Mouse (Mus musculus): ENCODE measurements around the gene Kdm1b. TPM values are rescaled to one million over a fixed set of nuclear protein-coding genes. Genes with fewer than 3 reads are reported as not detected.

Kdm1b gene
- total and polyA plus RNA-seq, 3 experiments: 9.6 to 12.6 TPM; not detected in 1

DNA sequence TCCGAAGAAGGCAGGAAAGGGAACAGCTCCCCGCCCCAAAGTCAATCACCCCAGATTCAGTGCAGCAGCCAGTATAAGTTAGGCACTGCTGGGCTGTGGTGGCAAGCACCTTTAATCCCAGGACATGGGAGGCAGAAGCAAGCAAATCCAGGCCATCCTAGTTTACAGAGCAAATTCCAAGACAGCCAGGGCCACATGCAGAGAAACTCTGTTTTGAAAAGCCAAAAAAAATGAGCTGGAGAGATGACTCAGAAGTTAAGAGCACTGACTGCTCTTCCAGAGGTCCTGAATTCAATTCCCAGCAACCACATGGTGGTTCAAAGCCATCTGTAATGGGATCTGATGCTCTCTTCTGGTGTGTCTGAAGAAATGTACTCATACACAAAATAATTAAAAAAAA lies 50.5 kb downstream of the Kdm1b start:
- Histone ChIP-seq H3K4me3 (ENCODE audit: control insufficient read depth in 1 of 2, insufficient read depth in 1 of 2, low read depth in 2 of 2, low read length in 2 of 2) (no peak overlapping the region), H3K79me2 (ENCODE audit: control insufficient read depth, insufficient read depth, low read length, poor library complexity) (peaks cover 1% of the 10 kb centered on the region; the same call in 1 of the 2 replicates), H3K9me3 (replicated peaks; ENCODE audit: insufficient read depth, low read length) (no peaks in the 10 kb centered on the region), H3K27ac (ENCODE audit: control insufficient read depth, low read depth, low read length) (no peak overlapping the region), H3K27me3 (ENCODE audit: control insufficient read depth in 1 of 2, insufficient read depth in 2 of 2, low read length in 2 of 2) (no peaks in the 10 kb centered on the region), H3K4me1 (ENCODE audit: control insufficient read depth in 1 of 2, insufficient read depth in 2 of 2, low read length in 2 of 2) (no peaks in the 10 kb centered on the region), H3K9ac (ENCODE audit: control insufficient read depth, low read depth, low read length, poor library complexity, severe bottlenecking) (no peak overlapping the region), H3K36me3 (ENCODE audit: control insufficient read depth in 1 of 2, insufficient read depth in 2 of 2, low read length in 2 of 2) (peaks cover 10 to 51% of the 10 kb centered on the region in 2 experiments)
- no peak for DNase-seq (ENCODE audit: low read depth, low spot score)
- TF ChIP-seq RCOR1 (IDR thresholded peaks at IDR 0.05; ENCODE audit: low read depth, low read length): no peak

GRCm38 (mm10) chr13:47096591-47096990 lies 53.3 kb downstream of the Kdm1b start:
- Histone ChIP-seq H3K79me2 (ENCODE audit: control insufficient read depth, insufficient read depth, low read length, poor library complexity) (peaks cover 3% of the 10 kb centered on the region; the same call in 1 of the 2 replicates), H3K36me3 (ENCODE audit: control insufficient read depth in 1 of 2, insufficient read depth in 2 of 2, low read length in 2 of 2) (peaks cover 17 to 68% of the 10 kb centered on the region in 2 experiments), H3K9me3 (replicated peaks; ENCODE audit: insufficient read depth, low read length) (no peaks in the 10 kb centered on the region)

GRCm38 (mm10) chr13:47099265-47099664 lies 56.0 kb downstream of the Kdm1b start:
- H3K27ac ChIP-seq (ENCODE audit: control insufficient read depth, low read depth, low read length): no peak overlapping the region
- H3K36me3 ChIP-seq (ENCODE audit: control insufficient read depth in 1 of 2, insufficient read depth in 2 of 2, low read length in 2 of 2): peaks cover 29 to 69% of the 10 kb centered on the region in 2 experiments
- H3K4me1 ChIP-seq (ENCODE audit: control insufficient read depth in 1 of 2, insufficient read depth in 2 of 2, low read length in 2 of 2): peaks cover 2 to 5% of the 10 kb centered on the region in 2 experiments; a peak in 2 of 4 replicates

More at GRCm38 (mm10) chr13:47096591-47096990, 53.3 kb downstream of the Kdm1b start:
- Histone ChIP-seq H3K27me3 (ENCODE audit: control insufficient read depth in 1 of 2, insufficient read depth in 2 of 2, low read length in 2 of 2) (no peaks in the 10 kb centered on the region), H3K4me1 (ENCODE audit: control insufficient read depth in 1 of 2, insufficient read depth in 2 of 2, low read length in 2 of 2) (no peaks in the 10 kb centered on the region; a peak in 1 of 4 replicates), H3K4me3 (ENCODE audit: control insufficient read depth in 1 of 2, insufficient read depth in 1 of 2, low read depth in 2 of 2, low read length in 2 of 2) (no peak overlapping the region), H3K27ac (ENCODE audit: control insufficient read depth, low read depth, low read length) (no peak overlapping the region), H3K9ac (ENCODE audit: control insufficient read depth, low read depth, low read length, poor library complexity, severe bottlenecking) (no peak overlapping the region)
- DNase-seq (ENCODE audit: low read depth, low spot score): no peak
- TF ChIP-seq RCOR1 (IDR thresholded peaks at IDR 0.05; ENCODE audit: low read depth, low read length) (no peak), GABPA (IDR thresholded peaks at IDR 0.05; ENCODE audit: low read depth, low read length) (no peak), ZC3H11A (IDR thresholded peaks at IDR 0.05; ENCODE audit: low read depth, low read length) (no peak)

DNA sequence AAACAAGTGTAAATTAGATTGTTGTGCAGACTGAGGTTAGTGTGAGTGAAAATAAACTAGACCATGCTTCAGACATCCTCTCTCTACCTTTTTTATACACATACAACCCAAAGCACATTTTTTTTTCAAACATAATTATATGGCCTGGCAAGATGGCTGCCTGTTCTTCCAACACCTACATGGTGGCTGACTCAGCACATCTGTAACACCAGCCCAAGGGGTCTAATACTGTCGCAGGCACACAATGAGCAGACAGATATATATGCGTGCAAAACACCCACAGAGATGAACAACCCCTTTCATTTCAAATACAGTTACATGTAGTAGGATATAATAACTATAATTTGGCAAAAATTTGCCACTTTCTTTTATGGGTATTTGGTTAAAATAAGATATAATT lies 57.3 kb downstream of the Kdm1b start:
- Histone ChIP-seq H3K4me1 (ENCODE audit: control insufficient read depth in 1 of 2, insufficient read depth in 2 of 2, low read length in 2 of 2) (peaks cover 2 to 6% of the 10 kb centered on the region in 2 experiments; a peak in 3 of 4 replicates), H3K27me3 (ENCODE audit: control insufficient read depth in 1 of 2, insufficient read depth in 2 of 2, low read length in 2 of 2) (no peaks in the 10 kb centered on the region), H3K36me3 (ENCODE audit: control insufficient read depth in 1 of 2, insufficient read depth in 2 of 2, low read length in 2 of 2) (peaks cover 30 to 63% of the 10 kb centered on the region in 2 experiments), H3K79me2 (ENCODE audit: control insufficient read depth, insufficient read depth, low read length, poor library complexity) (peaks cover 27% of the 10 kb centered on the region), H3K27ac (ENCODE audit: control insufficient read depth, low read depth, low read length) (no peak overlapping the region), H3K4me3 (ENCODE audit: control insufficient read depth in 1 of 2, insufficient read depth in 1 of 2, low read depth in 2 of 2, low read length in 2 of 2) (no peak overlapping the region), H3K9ac (ENCODE audit: control insufficient read depth, low read depth, low read length, poor library complexity, severe bottlenecking) (no peak overlapping the region), H3K9me3 (replicated peaks; ENCODE audit: insufficient read depth, low read length) (no peaks in the 10 kb centered on the region)
- no peak for TF ChIP-seq UBTF (IDR thresholded peaks at IDR 0.05; ENCODE audit: borderline replicate concordance, insufficient read depth, low read depth, low read length)
- TF ChIP-seq ZC3H11A (IDR thresholded peaks at IDR 0.05; ENCODE audit: low read depth, low read length): no peak
- TF ChIP-seq HCFC1 (IDR thresholded peaks at IDR 0.05; ENCODE audit: low read depth, low read length): no peak
- no peak for TF ChIP-seq NELFE (IDR thresholded peaks at IDR 0.05; ENCODE audit: low read depth, low read length)
- no peak for TF ChIP-seq MAX (IDR thresholded peaks at IDR 0.05; ENCODE audit: low read length)
- no peak for TF ChIP-seq MEF2A (IDR thresholded peaks at IDR 0.05; ENCODE audit: extremely low read depth, insufficient replicate concordance, low read depth, low read length, poor library complexity, severe bottlenecking)
- TF ChIP-seq MAFK (IDR thresholded peaks at IDR 0.05; ENCODE audit: borderline replicate concordance, low read depth, low read length): peak; percentile 63; the same call in 1 of the 2 replicates
- DNase-seq (ENCODE audit: low read depth, low spot score): no peak

More at GRCm38 (mm10) chr13:47099265-47099664, 56.0 kb downstream of the Kdm1b start:
- TF ChIP-seq SMC3 (IDR thresholded peaks at IDR 0.05; ENCODE audit: low read depth, low read length) (no peak), CHD1 (IDR thresholded peaks at IDR 0.05; ENCODE audit: low read depth, low read length) (no peak), RAD21 (IDR thresholded peaks at IDR 0.05; ENCODE audit: low read depth, low read length) (no peak), ZNF384 (IDR thresholded peaks at IDR 0.05; ENCODE audit: low read depth, low read length) (no peak), POLR2AphosphoS5 (IDR thresholded peaks at IDR 0.05; ENCODE audit: borderline replicate concordance, low read depth, low read length) (no peak), GATA1 (IDR thresholded peaks at IDR 0.05; ENCODE audit: low read depth, low read length) (no peak), CTCF (IDR thresholded peaks at IDR 0.05 in 2 of 3, conservative IDR thresholded peaks at IDR 0.05 in 1 of 3; ENCODE audit: control insufficient read depth in 1 of 3, insufficient read depth in 1 of 3, low read depth in 2 of 3, low read length in 3 of 3, poor library complexity in 1 of 3, severe bottlenecking in 1 of 3) (no peak), MAX (IDR thresholded peaks at IDR 0.05; ENCODE audit: low read length) (no peak), USF1 (IDR thresholded peaks at IDR 0.05; ENCODE audit: low read depth, low read length) (no peak), TBP (IDR thresholded peaks at IDR 0.05; ENCODE audit: low read depth, low read length) (no peak), ZC3H11A (IDR thresholded peaks at IDR 0.05; ENCODE audit: low read depth, low read length) (no peak), UBTF (IDR thresholded peaks at IDR 0.05; ENCODE audit: borderline replicate concordance, insufficient read depth, low read depth, low read length) (no peak)
- Histone ChIP-seq H3K9me3 (replicated peaks; ENCODE audit: insufficient read depth, low read length) (no peaks in the 10 kb centered on the region), H3K4me3 (ENCODE audit: control insufficient read depth in 1 of 2, insufficient read depth in 1 of 2, low read depth in 2 of 2, low read length in 2 of 2) (no peak overlapping the region), H3K27me3 (ENCODE audit: control insufficient read depth in 1 of 2, insufficient read depth in 2 of 2, low read length in 2 of 2) (no peaks in the 10 kb centered on the region), H3K79me2 (ENCODE audit: control insufficient read depth, insufficient read depth, low read length, poor library complexity) (peaks cover 16% of the 10 kb centered on the region), H3K9ac (ENCODE audit: control insufficient read depth, low read depth, low read length, poor library complexity, severe bottlenecking) (no peak overlapping the region)
- no peak for DNase-seq (ENCODE audit: low read depth, low spot score)
